Mouse (Mus musculus) spleen, adult 2 months (tissue): ENCODE results near the gene Dgki.

Experiments used
- CTCF ChIP-seq: fragments of 200-500 bp; IDR thresholded peaks from 2 replicates; pipeline ENCODE4 v1.5.1; 2011; ENCODE audit warnings: mild to moderate bottlenecking, inconsistent platforms; ENCODE audit not compliant: insufficient read depth, insufficient read length, insufficient replicate concordance; ENCODE audit errors: extremely low read depth
- POLR2A ChIP-seq: fragments of 200-500 bp; IDR thresholded peaks from 2 replicates; pipeline ENCODE4 v1.6.1; 2011; ENCODE audit warnings: low read depth, low read length, inconsistent platforms

- TF ChIP-seq POLR2A (no peak), CTCF (no peak)
These were observed 455.7 kb downstream of the Dgki start for GRCm38 (mm10) chr6:36844258-36844657.
